Mouse (Mus musculus): Measurements from ENCODE around the gene Dsp. TPM values are rescaled to one million over a fixed set of nuclear protein-coding genes. Genes with fewer than 3 reads are reported as not detected.
A peak's percentile ranks its signal among the peaks of the same experiment; 100 is the strongest.

The Dsp gene
- polyA plus RNA-seq, 1 experiment from 2014 or later = 1.6 TPM

DNA sequence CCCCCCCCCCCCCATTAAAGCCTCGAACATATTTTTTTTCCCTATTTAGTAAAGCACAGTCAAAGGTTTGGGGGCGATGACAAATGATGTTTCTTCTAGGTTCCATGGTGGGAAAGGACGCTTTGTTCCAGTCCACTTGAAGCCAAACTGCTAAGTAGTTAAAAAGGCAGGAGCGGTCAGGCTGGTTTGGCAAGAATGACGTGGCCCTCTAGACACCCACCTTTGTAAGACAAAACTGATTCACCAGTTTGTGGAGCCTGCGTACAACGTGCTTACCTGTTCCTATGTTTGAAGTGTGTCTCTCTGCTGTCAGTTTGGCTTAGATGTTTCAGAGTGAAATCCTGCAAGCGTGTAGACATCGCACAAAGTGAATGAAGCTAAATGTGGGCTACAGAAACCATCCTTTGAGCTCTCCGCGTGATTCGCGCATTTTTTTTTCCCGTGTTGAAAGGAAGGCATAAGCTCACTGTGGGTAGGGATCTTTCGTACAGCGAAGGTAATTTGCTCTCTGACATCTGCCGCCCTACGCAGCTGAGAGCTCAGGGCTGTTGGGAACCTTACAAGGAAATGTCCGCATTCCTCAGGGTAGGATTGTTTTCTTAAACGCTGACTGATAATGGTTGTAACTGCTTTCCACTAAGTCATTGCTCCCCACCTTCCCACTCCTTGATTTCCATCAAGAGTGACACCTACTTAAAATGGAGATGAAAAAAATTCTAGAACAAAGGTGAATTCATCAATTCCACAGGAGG, 6.0 kb upstream of the Dsp start:
- WGBS (ENCODE audit: insufficient replicate concordance) = 13% methylated on average over 20 of the region's 20 CpGs
- H3K27ac ChIP-seq (replicated peaks) = no peak overlapping the region

DNA sequence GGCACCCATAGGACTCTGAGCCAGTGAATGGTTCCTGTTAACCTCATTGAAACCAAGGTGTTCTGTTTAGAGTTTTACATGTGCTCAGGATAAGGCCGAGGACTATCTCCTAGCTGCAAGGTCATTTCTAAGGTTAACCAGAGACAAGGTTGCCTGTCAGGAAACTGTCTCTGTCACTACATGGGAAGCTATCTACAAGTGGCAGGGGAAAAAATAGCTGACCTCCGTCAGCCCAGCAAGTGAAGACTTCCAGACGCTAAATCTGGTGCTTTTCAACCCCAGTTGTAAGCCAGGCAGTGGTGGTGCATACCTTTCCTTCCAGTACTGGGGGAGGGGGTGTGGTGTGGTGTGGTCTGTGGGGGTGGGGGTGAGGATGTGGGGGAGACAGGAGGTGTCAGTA, 2.7 kb upstream of the Dsp start:
- 19% methylated on average over 3 of the region's 3 CpGs for WGBS (ENCODE audit: insufficient replicate concordance)
- ATAC-seq (ENCODE audit: insufficient read depth) = no peak
- peaks cover 67% of the 10 kb centered on the region for H3K27me3 ChIP-seq

More for the DNA sequence above, 6.0 kb upstream of the Dsp start:
- H3K4me2 ChIP-seq = peak overlapping the region; percentile 48
- peaks cover 35% of the 10 kb centered on the region for H3K27me3 ChIP-seq
- H3K36me3 ChIP-seq (replicated peaks) = no peaks in the 10 kb centered on the region
- H3K4me3 ChIP-seq (replicated peaks) = 0 out of 2 replicates have a peak overlapping the region, but pooled peaks have one; percentile 15
- H3K9me3 ChIP-seq (replicated peaks) = no peaks in the 10 kb centered on the region
- no peak overlapping the region for H3K9ac ChIP-seq
- no peak for ATAC-seq (ENCODE audit: insufficient read depth)
- no peaks in the 10 kb centered on the region for H3K4me1 ChIP-seq (replicated peaks)

DNA sequence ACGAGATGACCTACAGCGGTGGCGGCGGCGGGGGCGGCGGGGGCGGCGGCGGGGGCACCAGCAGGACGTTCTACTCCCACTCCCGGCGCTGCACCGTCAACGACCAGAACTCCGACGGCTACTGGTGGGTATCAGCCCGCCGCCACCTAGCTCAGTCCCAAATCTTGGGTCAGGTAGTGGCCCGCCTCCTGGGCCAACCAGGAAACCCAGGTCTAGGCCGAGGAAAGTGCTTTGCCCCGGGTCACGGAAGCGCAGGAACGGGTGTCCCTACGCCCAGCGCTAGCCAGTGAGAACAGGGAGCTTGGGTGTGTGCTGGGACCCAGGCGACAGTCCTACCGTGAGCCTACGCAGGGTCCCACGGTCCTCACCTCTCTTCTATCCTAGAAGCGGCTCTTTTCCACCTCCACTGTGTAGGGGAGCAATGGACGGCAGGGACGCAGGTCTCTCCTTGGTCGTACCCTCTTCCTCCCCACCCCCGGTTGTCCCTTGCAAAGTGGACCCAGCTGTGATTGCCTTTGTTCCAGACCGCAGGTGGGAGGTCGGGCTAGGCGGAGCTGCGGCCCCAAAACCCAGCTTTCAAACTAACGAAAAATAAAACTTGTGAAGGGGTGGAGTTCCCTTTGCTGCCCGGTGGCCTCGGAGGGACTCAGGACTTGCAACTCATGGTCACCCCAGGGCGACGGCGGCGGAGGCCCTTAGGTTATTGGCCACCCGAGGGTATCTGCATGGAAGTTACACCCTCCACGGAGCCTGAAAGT, 756 bp downstream of the Dsp start:
- peak overlapping the region; percentile 54 for H3K4me3 ChIP-seq (replicated peaks)
- H3K9ac ChIP-seq = peak overlapping the region; percentile 39; the same call in 1 of the 2 replicates
- H3K9me3 ChIP-seq (replicated peaks) = no peaks in the 10 kb centered on the region
- H3K27ac ChIP-seq (replicated peaks) = peak overlapping the region; percentile 45
- 1% methylated on average over 49 of the region's 49 CpGs for WGBS (ENCODE audit: insufficient replicate concordance)
- peak; percentile 41 for ATAC-seq (ENCODE audit: insufficient read depth)
- no peaks in the 10 kb centered on the region for H3K36me3 ChIP-seq (replicated peaks)
- peak overlapping the region; percentile 62 for H3K4me2 ChIP-seq
- peaks cover 65% of the 10 kb centered on the region for H3K27me3 ChIP-seq
- H3K4me1 ChIP-seq (replicated peaks) = peaks cover 11% of the 10 kb centered on the region; the same call in 1 of the 2 replicates

More for the DNA sequence above, 2.7 kb upstream of the Dsp start:
- Histone ChIP-seq H3K36me3 (replicated peaks) (no peaks in the 10 kb centered on the region), H3K4me3 (replicated peaks) (no peak overlapping the region), H3K9me3 (replicated peaks) (no peaks in the 10 kb centered on the region), H3K4me2 (no peak overlapping the region), H3K9ac (no peak overlapping the region), H3K27ac (replicated peaks) (no peak overlapping the region), H3K4me1 (replicated peaks) (peaks cover 9% of the 10 kb centered on the region; the same call in 1 of the 2 replicates)

DNA sequence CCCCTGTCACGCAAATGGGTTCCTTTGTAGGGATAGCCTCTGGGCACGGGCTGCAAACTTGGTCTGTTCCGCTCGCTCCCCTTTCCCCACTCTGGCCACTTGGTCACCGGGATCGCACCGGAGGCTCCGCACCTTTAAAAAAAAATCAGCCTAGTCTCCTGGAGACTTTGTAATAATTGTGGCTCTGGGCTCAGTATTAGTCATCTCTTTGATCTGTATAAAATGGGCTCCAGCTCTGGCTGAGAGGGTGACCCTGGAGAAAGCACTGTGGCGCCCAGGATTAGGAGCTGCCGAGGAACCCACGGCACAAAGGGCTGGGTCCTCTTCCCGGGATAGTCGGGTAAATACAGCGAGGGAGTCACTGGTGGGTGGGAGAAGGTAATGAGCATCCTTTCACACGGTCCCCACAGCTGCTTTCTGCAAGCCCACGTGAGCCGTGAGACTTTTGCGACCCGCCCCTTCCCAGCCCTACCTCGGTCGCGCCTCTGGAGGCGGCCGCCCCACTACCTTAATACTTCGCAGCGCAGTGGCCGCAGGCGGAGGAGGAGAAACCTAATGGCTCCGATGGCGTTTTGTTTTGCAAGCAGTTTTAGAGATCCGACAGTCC, 1.4 kb downstream of the Dsp start:
- H3K36me3 ChIP-seq (replicated peaks) = no peaks in the 10 kb centered on the region
- peak overlapping the region; percentile 54 for H3K4me3 ChIP-seq (replicated peaks)
- H3K27ac ChIP-seq (replicated peaks) = 0 out of 2 replicates have a peak overlapping the region, but pooled peaks have one; percentile 45
- ATAC-seq (ENCODE audit: insufficient read depth) = no peak
- H3K9me3 ChIP-seq (replicated peaks) = no peaks in the 10 kb centered on the region
- peaks cover 11% of the 10 kb centered on the region; the same call in 1 of the 2 replicates for H3K4me1 ChIP-seq (replicated peaks)
- H3K4me2 ChIP-seq = peak overlapping the region; percentile 62
- 2% methylated on average over 31 of the region's 31 CpGs for WGBS (ENCODE audit: insufficient replicate concordance)
- peak overlapping the region; percentile 39; the same call in 1 of the 2 replicates for H3K9ac ChIP-seq
- H3K27me3 ChIP-seq = peaks cover 65% of the 10 kb centered on the region

DNA sequence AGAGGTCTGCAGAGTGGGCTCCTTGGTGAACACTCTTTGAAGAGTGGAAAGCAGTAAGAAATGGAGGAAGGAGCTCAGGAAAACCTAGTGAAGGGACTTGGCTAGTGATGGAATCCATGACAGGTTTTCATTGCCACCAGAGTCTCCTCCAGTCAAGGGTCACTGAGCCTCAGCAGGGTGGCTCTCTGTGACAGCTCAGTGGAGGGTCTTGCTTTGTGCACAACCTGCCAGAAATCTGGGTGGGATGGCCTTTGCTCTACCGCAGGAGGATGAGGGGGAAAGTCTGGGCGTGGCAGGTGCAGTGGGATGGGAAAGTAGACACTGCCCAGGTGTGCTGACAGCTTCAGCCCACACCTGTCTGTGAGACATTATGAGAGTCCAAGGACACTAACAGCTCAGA, 4.4 kb downstream of the Dsp start:
- H3K4me2 ChIP-seq = no peak overlapping the region
- no peak overlapping the region for H3K4me3 ChIP-seq (replicated peaks)
- H3K27me3 ChIP-seq = peaks cover 41% of the 10 kb centered on the region
- no peaks in the 10 kb centered on the region for H3K36me3 ChIP-seq (replicated peaks)
- H3K9ac ChIP-seq = no peak overlapping the region
- no peaks in the 10 kb centered on the region for H3K9me3 ChIP-seq (replicated peaks)
- H3K27ac ChIP-seq (replicated peaks) = no peak overlapping the region
- ATAC-seq (ENCODE audit: insufficient read depth) = no peak
- H3K4me1 ChIP-seq (replicated peaks) = peaks cover 11% of the 10 kb centered on the region; the same call in 1 of the 2 replicates
- 25% methylated on average over 2 of the region's 2 CpGs for WGBS (ENCODE audit: insufficient replicate concordance)

DNA sequence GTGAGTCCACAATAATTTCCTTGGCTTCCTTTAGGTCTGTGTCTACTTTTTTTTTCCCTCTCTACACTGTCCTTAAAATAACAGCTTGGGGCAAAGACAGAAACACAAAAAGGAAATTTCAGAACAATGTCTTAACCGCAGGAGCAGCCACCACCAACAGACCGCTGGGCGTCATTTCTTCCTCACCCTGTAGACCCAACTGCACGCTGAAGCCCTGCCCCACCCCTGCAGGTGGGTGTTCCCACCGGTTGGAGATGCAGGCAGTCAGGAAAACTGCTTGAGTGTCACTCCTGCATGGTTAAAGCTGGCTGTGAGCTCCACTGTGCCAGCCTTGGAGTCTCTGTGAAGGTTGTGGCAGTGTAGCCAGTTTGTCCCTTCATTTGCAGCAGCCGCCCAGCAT, 6.5 kb downstream of the Dsp start:
- no peak overlapping the region for H3K9ac ChIP-seq
- H3K27me3 ChIP-seq = peaks cover 20% of the 10 kb centered on the region
- H3K4me2 ChIP-seq = no peak overlapping the region
- no peaks in the 10 kb centered on the region for H3K36me3 ChIP-seq (replicated peaks)
- H3K4me1 ChIP-seq (replicated peaks) = peaks cover 4% of the 10 kb centered on the region
- H3K4me3 ChIP-seq (replicated peaks) = no peak overlapping the region
- no peak overlapping the region for H3K27ac ChIP-seq (replicated peaks)
- 20% methylated on average over 6 of the region's 6 CpGs for WGBS (ENCODE audit: insufficient replicate concordance)
- no peaks in the 10 kb centered on the region for H3K9me3 ChIP-seq (replicated peaks)
- ATAC-seq (ENCODE audit: insufficient read depth) = no peak

DNA sequence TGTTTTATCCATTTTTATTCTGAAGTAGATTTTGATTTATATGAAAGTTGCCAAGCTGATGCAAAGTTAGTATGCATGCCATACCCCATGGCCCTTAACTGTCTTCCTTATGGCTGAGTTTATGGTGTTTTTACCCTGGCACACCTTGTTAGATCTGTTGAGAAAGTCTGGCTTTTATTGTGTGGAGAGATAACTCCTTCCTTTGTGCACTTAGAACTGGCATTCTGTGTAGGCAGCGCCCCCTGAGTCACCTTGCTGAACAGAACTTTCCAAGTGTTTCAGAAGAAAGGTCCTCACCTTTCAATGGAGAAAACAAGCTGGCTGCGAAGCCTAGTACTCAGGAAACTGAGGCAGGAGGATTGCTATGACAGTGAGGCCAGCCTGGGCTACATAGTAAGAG, 10.9 kb downstream of the Dsp start:
- WGBS (ENCODE audit: insufficient replicate concordance) = 51% methylated on average over 2 of the region's 2 CpGs
- no peak overlapping the region for H3K27ac ChIP-seq (replicated peaks)
- H3K4me1 ChIP-seq (replicated peaks) = no peaks in the 10 kb centered on the region; the same call in 1 of the 2 replicates
- no peak overlapping the region for H3K4me2 ChIP-seq
- H3K36me3 ChIP-seq (replicated peaks) = no peaks in the 10 kb centered on the region
- no peak overlapping the region for H3K9ac ChIP-seq
- ATAC-seq (ENCODE audit: insufficient read depth) = no peak
- H3K4me3 ChIP-seq (replicated peaks) = no peak overlapping the region
- no peaks in the 10 kb centered on the region for H3K9me3 ChIP-seq (replicated peaks)
- H3K27me3 ChIP-seq = no peaks in the 10 kb centered on the region; the same call in 1 of the 2 replicates

DNA sequence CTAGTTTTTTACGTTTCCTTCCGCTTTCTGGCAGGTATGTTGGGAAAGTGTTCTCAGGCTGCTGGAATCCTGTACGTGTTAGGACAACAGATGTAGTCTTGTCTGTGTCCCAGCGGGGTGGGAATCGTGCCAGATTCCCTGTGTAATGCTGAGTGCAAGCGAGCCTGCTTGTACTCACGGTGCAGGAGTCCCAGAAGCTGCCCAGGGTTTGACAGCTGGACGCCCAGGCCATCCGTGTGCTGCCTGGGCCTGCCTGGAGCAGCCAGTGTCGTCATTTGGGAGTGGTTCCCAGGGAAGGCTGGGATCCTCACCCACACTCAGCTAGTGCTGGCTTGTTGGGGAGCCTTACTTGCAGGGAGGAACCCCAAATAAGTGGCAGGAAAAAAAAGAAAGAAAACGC, 11.6 kb downstream of the Dsp start:
- 48% methylated on average over 11 of the region's 11 CpGs for WGBS (ENCODE audit: insufficient replicate concordance)
- Histone ChIP-seq H3K9ac (no peak overlapping the region), H3K4me1 (replicated peaks) (no peaks in the 10 kb centered on the region; the same call in 1 of the 2 replicates), H3K27ac (replicated peaks) (no peak overlapping the region), H3K36me3 (replicated peaks) (no peaks in the 10 kb centered on the region), H3K9me3 (replicated peaks) (no peaks in the 10 kb centered on the region), H3K4me2 (no peak overlapping the region), H3K27me3 (no peaks in the 10 kb centered on the region; the same call in 1 of the 2 replicates), H3K4me3 (replicated peaks) (no peak overlapping the region)
- ATAC-seq (ENCODE audit: insufficient read depth) = peak; percentile 72

DNA sequence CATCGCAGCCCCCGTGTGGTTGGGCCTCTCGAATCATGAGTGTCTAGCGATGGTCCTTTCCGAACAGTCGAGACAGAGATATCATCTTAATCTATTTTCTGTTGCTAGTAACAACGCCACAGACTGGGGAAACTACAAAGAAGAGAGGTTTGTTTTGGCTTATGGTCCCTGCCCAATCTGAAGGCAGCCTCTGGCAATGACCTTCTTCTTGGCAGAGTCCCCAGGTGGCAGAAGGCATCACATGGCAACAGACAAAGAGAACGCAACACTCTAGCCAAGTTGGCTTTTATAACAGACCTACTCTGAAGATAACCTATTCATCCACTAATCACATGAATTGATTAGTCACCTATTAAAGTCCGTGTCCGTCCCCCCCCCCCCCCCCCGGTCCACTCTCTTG, 13.8 kb downstream of the Dsp start:
- WGBS (ENCODE audit: insufficient replicate concordance) = 71% methylated on average over 11 of the region's 11 CpGs

DNA sequence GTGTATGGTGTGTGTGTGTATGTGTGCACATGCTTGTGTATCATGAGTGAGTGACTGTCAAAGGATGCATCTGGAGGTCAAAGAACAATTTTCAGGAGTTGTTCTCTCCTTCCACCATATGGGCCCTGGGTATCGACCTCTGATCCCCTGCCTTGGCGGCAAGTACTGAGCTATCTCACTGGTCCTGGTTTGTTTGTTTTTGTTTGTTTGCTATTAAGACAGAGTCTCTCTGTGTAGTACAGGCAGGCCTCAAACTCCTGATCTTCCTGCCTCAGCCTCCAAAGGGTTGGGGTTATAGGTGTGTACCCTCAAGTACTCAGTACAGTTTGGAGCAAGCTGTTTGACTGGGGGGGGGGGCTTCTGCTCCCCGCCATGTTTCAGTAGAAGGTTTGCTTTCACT, 16.0 kb downstream of the Dsp start:
- H3K36me3 ChIP-seq (replicated peaks) = no peaks in the 10 kb centered on the region
- H3K9ac ChIP-seq = no peak overlapping the region
- H3K9me3 ChIP-seq (replicated peaks) = no peaks in the 10 kb centered on the region
- H3K27ac ChIP-seq (replicated peaks) = no peak overlapping the region
- WGBS (ENCODE audit: insufficient replicate concordance) = 71% methylated on average over 3 of the region's 3 CpGs
- H3K4me3 ChIP-seq (replicated peaks) = no peak overlapping the region
- no peaks in the 10 kb centered on the region for H3K27me3 ChIP-seq
- H3K4me1 ChIP-seq (replicated peaks) = no peaks in the 10 kb centered on the region; the same call in 1 of the 2 replicates
- no peak for ATAC-seq (ENCODE audit: insufficient read depth)
- no peak overlapping the region for H3K4me2 ChIP-seq

More for the DNA sequence above, 13.8 kb downstream of the Dsp start:
- Histone ChIP-seq H3K36me3 (replicated peaks) (no peaks in the 10 kb centered on the region), H3K27ac (replicated peaks) (no peak overlapping the region), H3K9me3 (replicated peaks) (no peaks in the 10 kb centered on the region), H3K4me1 (replicated peaks) (no peaks in the 10 kb centered on the region; the same call in 1 of the 2 replicates), H3K9ac (no peak overlapping the region), H3K27me3 (no peaks in the 10 kb centered on the region), H3K4me2 (no peak overlapping the region), H3K4me3 (replicated peaks) (no peak overlapping the region)
- ATAC-seq (ENCODE audit: insufficient read depth) = no peak

DNA sequence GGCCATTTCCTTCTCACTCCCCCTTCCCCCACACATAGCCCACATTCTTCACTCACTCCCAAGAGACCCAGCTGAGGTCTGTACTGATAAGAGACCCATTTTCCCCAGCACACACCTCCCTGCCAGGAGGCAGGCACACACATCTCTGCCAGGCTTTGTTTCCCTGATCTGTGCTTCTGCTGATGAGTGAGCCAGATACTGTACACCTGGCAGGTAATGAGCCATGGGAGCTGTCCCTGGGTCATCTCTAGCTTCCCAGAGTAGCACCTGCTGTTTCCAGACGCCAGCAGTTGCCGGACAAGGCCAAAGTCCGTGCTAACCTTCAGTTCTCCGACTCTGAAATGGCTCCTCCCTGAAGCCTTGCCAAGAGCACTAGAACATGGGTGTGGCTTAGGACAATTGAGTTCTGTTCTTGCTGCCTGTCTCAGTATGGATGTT, 19.6 kb downstream of the Dsp start:
- Histone ChIP-seq H3K36me3 (replicated peaks) (no peaks in the 10 kb centered on the region), H3K9ac (no peak overlapping the region), H3K4me3 (replicated peaks) (no peak overlapping the region), H3K27me3 (no peaks in the 10 kb centered on the region), H3K9me3 (replicated peaks) (no peaks in the 10 kb centered on the region), H3K4me2 (no peak overlapping the region), H3K4me1 (replicated peaks) (no peaks in the 10 kb centered on the region), H3K27ac (replicated peaks) (no peak overlapping the region)
- WGBS (ENCODE audit: insufficient replicate concordance) = 34% methylated on average over 4 of the region's 4 CpGs
- ATAC-seq (ENCODE audit: insufficient read depth) = no peak
